ENCODE assay signal across 17 mouse cellular contexts in the genomic region with DNA sequence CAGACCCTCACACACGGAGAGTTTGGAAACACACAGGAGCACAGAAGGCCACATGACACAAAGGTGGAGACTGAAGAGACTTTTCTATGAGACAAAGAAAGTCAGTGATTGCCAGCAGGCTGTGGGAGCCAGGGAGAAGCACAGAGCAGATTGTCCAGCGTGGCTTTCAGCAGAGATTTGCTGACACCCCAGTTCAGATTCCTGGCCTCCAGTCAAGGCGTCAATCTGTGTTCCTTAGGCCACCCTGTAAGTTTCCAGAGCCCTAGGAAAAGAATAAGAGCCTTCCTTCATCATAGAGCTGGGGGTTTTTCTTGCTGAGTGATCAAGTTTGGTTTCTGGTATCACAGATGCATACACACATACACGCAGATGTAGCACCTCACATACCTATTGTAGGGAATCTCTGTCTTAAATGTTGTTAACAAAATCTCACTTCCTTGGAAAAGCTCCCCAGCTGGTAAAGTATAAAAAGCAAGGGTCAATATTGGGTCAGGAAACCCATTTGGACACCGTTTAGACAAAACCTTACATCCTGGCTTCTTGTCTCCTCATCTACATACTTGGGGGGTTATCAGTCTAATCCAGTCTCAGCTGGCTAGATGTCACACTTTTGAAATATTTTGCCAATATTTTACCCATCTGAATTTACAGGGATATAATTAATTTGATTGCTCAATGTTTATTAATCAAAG. TPM values are rescaled to one million over a fixed set of nuclear protein-coding genes. Genes with fewer than 3 reads are reported as not detected.
A peak's percentile ranks its signal among the peaks of the same experiment; 100 is the strongest.
DNase-seq lines count a peak whose midpoint lies in the region; ATAC-seq and TF ChIP-seq lines count a peak whose summit lies in the region.
"Had no signal": no experiment of that assay in that cellular context is flagged by ENCODE, and none has a peak within 500 bp of the region (broad histone marks: within the 10 kb centered on the region; RNA-seq: fewer than 3 reads in every experiment).

No protein-coding gene starts in this region.

- H3K27ac ChIP-seq in forebrain, embryonic 14.5 days (ENCODE audit: low read depth, low read length), result no peak overlapping the region
- H3K27ac ChIP-seq in forebrain, embryonic 15.5 days (replicated peaks), result no peak overlapping the region
- peak overlapping the region; percentile 2; the same call in 1 of the 2 replicates for H3K27ac ChIP-seq in intestine, embryonic 15.5 days
- no peak overlapping the region; the same call in 1 of the 2 replicates for H3K27ac ChIP-seq in intestine, embryonic 16.5 days (ENCODE audit: low read length)
- peak overlapping the region; percentile 50; the same call in 1 of the 2 replicates for H3K27ac ChIP-seq in stomach, embryonic 14.5 days (ENCODE audit: low read length)
- no peak overlapping the region for H3K27ac ChIP-seq in stomach, postnatal 0 days (replicated peaks)

- no peak for ATAC-seq in forebrain, embryonic 14.5 days
- ATAC-seq in forebrain, embryonic 15.5 days (replicated peaks), result no peak
- peak; percentile 15; the same call in 1 of the 2 replicates for ATAC-seq in intestine, embryonic 15.5 days
- no peak for ATAC-seq in intestine, embryonic 16.5 days
- no peak for ATAC-seq in stomach, embryonic 14.5 days (ENCODE audit: insufficient number of reproducible peaks, insufficient read depth, low FRiP score, low read depth)
- no peak; the same call in 1 of the 2 replicates for ATAC-seq in stomach, postnatal 0 days (ENCODE audit: low FRiP score, low TSS enrichment)

- no peak overlapping the region for H3K4me3 ChIP-seq in forebrain, embryonic 14.5 days (ENCODE audit: low read depth, low read length)
- H3K4me3 ChIP-seq in forebrain, embryonic 15.5 days, result no peak overlapping the region
- H3K4me3 ChIP-seq in intestine, embryonic 15.5 days (replicated peaks), result no peak overlapping the region
- no peak overlapping the region for H3K4me3 ChIP-seq in intestine, embryonic 16.5 days (ENCODE audit: low read length)
- no peak overlapping the region for H3K4me3 ChIP-seq in stomach, embryonic 14.5 days (ENCODE audit: low read depth, low read length)
- H3K4me3 ChIP-seq in stomach, postnatal 0 days (ENCODE audit: low read depth, low read length), result no peak overlapping the region
- H3K4me3 ChIP-seq: erythroblast, embryonic 14.5 days had no signal

- H3K27me3 ChIP-seq in forebrain, embryonic 14.5 days (replicated peaks; ENCODE audit: control insufficient read depth, insufficient read depth, low read length), result no peaks in the 10 kb centered on the region
- no peaks in the 10 kb centered on the region for H3K27me3 ChIP-seq in forebrain, embryonic 15.5 days
- H3K27me3 ChIP-seq in intestine, embryonic 15.5 days (replicated peaks), result no peaks in the 10 kb centered on the region
- no peaks in the 10 kb centered on the region for H3K27me3 ChIP-seq in intestine, embryonic 16.5 days (replicated peaks; ENCODE audit: control insufficient read depth, insufficient read depth, low read length)
- no peaks in the 10 kb centered on the region for H3K27me3 ChIP-seq in stomach, embryonic 14.5 days (ENCODE audit: control insufficient read depth, insufficient read depth, low read length)
- no peaks in the 10 kb centered on the region for H3K27me3 ChIP-seq in stomach, postnatal 0 days (ENCODE audit: control insufficient read depth, insufficient read depth, low read length)

- TF ChIP-seq CTCF in stomach, postnatal 0 days (IDR thresholded peaks at IDR 0.05; ENCODE audit: low read depth), result no peak

- no peaks in the 10 kb centered on the region for H3K9me3 ChIP-seq in forebrain, embryonic 14.5 days (replicated peaks; ENCODE audit: control insufficient read depth, low read length)
- H3K9me3 ChIP-seq in forebrain, embryonic 15.5 days, result no peaks in the 10 kb centered on the region
- H3K9me3 ChIP-seq in intestine, embryonic 15.5 days, result no peaks in the 10 kb centered on the region
- no peaks in the 10 kb centered on the region for H3K9me3 ChIP-seq in intestine, embryonic 16.5 days (ENCODE audit: control insufficient read depth, low read length)
- no peaks in the 10 kb centered on the region for H3K9me3 ChIP-seq in stomach, embryonic 14.5 days (ENCODE audit: control insufficient read depth, low read depth, low read length)
- H3K9me3 ChIP-seq in stomach, postnatal 0 days (ENCODE audit: control insufficient read depth, low read length), result no peaks in the 10 kb centered on the region

- intact Hi-C loops in left cerebral cortex, postnatal 10 days (cut with DNase I), result no loop called here

- DNase-seq in forebrain, embryonic 14.5 days (ENCODE audit: low spot score), result peak; percentile 29
- no peak for DNase-seq in stomach, postnatal 0 days (ENCODE audit: low spot score)
- DNase-seq in frontal cortex, postnatal 14 days (ENCODE audit: low spot score in 2 of 2), result no peak
- no peak for DNase-seq in left cerebral cortex, postnatal 10 days (ENCODE audit: extremely low spot score in 1 of 2, low spot score in 2 of 2)
- DNase-seq: cerebellum, adult 11-12 months; kidney, postnatal 25 days; layer of hippocampus, adult 9-11 months had no signal

- no peak for TF ChIP-seq EP300 in stomach, postnatal 0 days (optimal IDR thresholded peaks at IDR 0.05)

- H3K4me1 ChIP-seq in forebrain, embryonic 14.5 days (ENCODE audit: control insufficient read depth, insufficient read depth, low read length), result no peaks in the 10 kb centered on the region
- H3K4me1 ChIP-seq in forebrain, embryonic 15.5 days, result peaks cover 22% of the 10 kb centered on the region
- H3K4me1 ChIP-seq in intestine, embryonic 15.5 days (replicated peaks), result no peaks in the 10 kb centered on the region; the same call in 1 of the 2 replicates
- no peaks in the 10 kb centered on the region for H3K4me1 ChIP-seq in intestine, embryonic 16.5 days (ENCODE audit: control insufficient read depth, insufficient read depth, low read length)
- H3K4me1 ChIP-seq in stomach, embryonic 14.5 days (ENCODE audit: control insufficient read depth, insufficient read depth, low read length), result peaks cover 6% of the 10 kb centered on the region; the same call in 1 of the 2 replicates
- H3K4me1 ChIP-seq in stomach, postnatal 0 days (replicated peaks; ENCODE audit: control insufficient read depth, insufficient read depth), result no peaks in the 10 kb centered on the region

- no peaks in the 10 kb centered on the region for H3K36me3 ChIP-seq in forebrain, embryonic 14.5 days (ENCODE audit: control insufficient read depth, insufficient read depth, low read length)
- no peaks in the 10 kb centered on the region for H3K36me3 ChIP-seq in forebrain, embryonic 15.5 days
- H3K36me3 ChIP-seq in intestine, embryonic 15.5 days, result no peaks in the 10 kb centered on the region
- H3K36me3 ChIP-seq in intestine, embryonic 16.5 days (ENCODE audit: control insufficient read depth, insufficient read depth, low read length), result no peaks in the 10 kb centered on the region
- H3K36me3 ChIP-seq in stomach, embryonic 14.5 days (ENCODE audit: control insufficient read depth, insufficient read depth, low read length), result no peaks in the 10 kb centered on the region
- H3K36me3 ChIP-seq in stomach, postnatal 0 days (ENCODE audit: control insufficient read depth, insufficient read depth, low read length), result no peaks in the 10 kb centered on the region

- WGBS in forebrain, embryonic 14.5 days, result 56% methylated on average over 5 of the region's 5 CpGs
- WGBS in forebrain, embryonic 15.5 days, result 45% methylated on average over 5 of the region's 5 CpGs
- WGBS in intestine, embryonic 15.5 days, result 43% methylated on average over 5 of the region's 5 CpGs
- WGBS in intestine, embryonic 16.5 days, result 46% methylated on average over 5 of the region's 5 CpGs
- 34% methylated on average over 5 of the region's 5 CpGs for WGBS in stomach, embryonic 14.5 days
- WGBS in stomach, postnatal 0 days, result 39% methylated on average over 5 of the region's 5 CpGs

- H3K9ac ChIP-seq in forebrain, embryonic 14.5 days (ENCODE audit: low read length), result no peak overlapping the region
- no peak overlapping the region for H3K9ac ChIP-seq in forebrain, embryonic 15.5 days (replicated peaks)
- H3K9ac ChIP-seq in intestine, embryonic 15.5 days, result no peak overlapping the region
- no peak overlapping the region for H3K9ac ChIP-seq in intestine, embryonic 16.5 days (ENCODE audit: low read depth, low read length)
- no peak overlapping the region for H3K9ac ChIP-seq in stomach, embryonic 14.5 days (replicated peaks; ENCODE audit: low read depth, low read length)
- H3K9ac ChIP-seq in stomach, postnatal 0 days (ENCODE audit: low read length), result no peak overlapping the region

- H3K4me2 ChIP-seq in forebrain, embryonic 14.5 days (ENCODE audit: low read length), result no peak overlapping the region
- H3K4me2 ChIP-seq in forebrain, embryonic 15.5 days (replicated peaks), result no peak overlapping the region
- no peak overlapping the region for H3K4me2 ChIP-seq in intestine, embryonic 15.5 days (replicated peaks)
- no peak overlapping the region for H3K4me2 ChIP-seq in intestine, embryonic 16.5 days (ENCODE audit: low read depth, low read length)
- H3K4me2 ChIP-seq in stomach, embryonic 14.5 days (replicated peaks; ENCODE audit: low read depth, low read length), result no peak overlapping the region
- no peak overlapping the region for H3K4me2 ChIP-seq in stomach, postnatal 0 days (replicated peaks; ENCODE audit: low read depth)

RNA-seq across cellular contexts. Expression of gene 3110018I06Rik, which starts 58.9 kb away (rescaled TPM):
- polyA plus RNA-seq in forebrain, embryonic 14.5 days (2014; fragmentation: Nextera tagmentation; extraction: Ambion mirVana), result not detected in 2 replicates
- polyA plus RNA-seq in forebrain, embryonic 15.5 days (2015; fragmentation: Nextera tagmentation; extraction: Ambion mirVana), result not detected in 2 replicates
- polyA plus RNA-seq in intestine, embryonic 15.5 days (2015; fragmentation: Nextera tagmentation; extraction: Ambion mirVana), result not detected in 2 replicates
- not detected in 2 replicates for polyA plus RNA-seq in intestine, embryonic 16.5 days (2015; fragmentation: Nextera tagmentation; extraction: Ambion mirVana)
- polyA plus RNA-seq in stomach, embryonic 14.5 days (2014; fragmentation: Nextera tagmentation; extraction: Ambion mirVana), result not detected in 2 replicates
- polyA plus RNA-seq in stomach, postnatal 0 days (2015; fragmentation: Nextera tagmentation; extraction: Ambion mirVana), result not detected in 2 replicates
- not detected for total RNA-seq in left cerebral cortex, postnatal 10 days (2021)
- total RNA-seq: left cerebral cortex, postnatal 14 days; liver, adult 2 months had no signal
- polyA plus RNA-seq: C2C12; erythroblast, embryonic 14.5 days; heart, embryonic 16.5 days; liver, adult 2 months; neural tube, embryonic 14.5 days had no signal

Comparison
In these comparisons a context has a peak if more than half of its experiments do, and no peak if none do; other contexts are left out.
1. H3K27ac ChIP-seq: peak in intestine, embryonic 15.5 days (single experiment) and stomach, embryonic 14.5 days (single experiment); none in forebrain, embryonic 14.5 days (single experiment), forebrain, embryonic 15.5 days (single experiment), intestine, embryonic 16.5 days (single experiment) and stomach, postnatal 0 days (single experiment).